Mouse (Mus musculus): ENCODE data around the gene Cdkal1.

Cdkal1 gene

DNA sequence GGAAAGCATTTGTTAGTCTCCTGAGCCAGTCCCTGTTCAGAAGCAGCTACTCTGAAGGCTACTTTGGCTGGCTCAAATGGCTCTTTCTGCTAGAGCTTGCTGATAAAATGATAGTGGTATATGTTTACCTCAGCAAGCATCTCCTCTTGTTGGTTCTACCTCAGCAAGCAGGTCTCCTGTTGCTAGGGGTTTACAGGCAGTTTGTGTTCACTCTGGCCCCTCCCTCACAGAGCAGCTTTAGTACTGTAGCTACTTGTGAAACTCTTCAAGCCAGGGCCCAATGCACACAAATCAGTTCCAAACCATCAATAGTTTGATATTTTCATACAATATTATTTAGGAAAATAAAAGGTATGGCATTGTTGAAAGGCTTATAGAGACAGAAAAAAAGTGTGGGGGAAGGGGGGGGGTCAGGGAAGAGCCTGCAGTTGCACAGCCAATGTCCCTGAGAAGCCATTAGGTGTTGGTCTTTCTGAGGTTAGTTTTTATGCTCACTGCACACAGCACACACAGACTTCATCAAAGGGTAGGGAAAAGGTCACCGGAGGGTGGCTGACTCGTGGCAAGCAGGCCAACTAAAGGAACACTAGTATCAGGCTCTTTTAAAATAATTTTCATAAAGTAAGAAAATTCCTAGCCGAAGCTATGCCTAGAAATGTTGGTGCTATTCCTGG is 499.9 kb downstream of the Cdkal1 start:
- no peak for DNase-seq (ENCODE audit: low spot score in 2 of 2)

- DNase-seq (ENCODE audit: low spot score in 2 of 2), result no peak
Observed at GRCm38 (mm10) chr13:29354943-29355342, 500.5 kb downstream of the Cdkal1 start.

DNA sequence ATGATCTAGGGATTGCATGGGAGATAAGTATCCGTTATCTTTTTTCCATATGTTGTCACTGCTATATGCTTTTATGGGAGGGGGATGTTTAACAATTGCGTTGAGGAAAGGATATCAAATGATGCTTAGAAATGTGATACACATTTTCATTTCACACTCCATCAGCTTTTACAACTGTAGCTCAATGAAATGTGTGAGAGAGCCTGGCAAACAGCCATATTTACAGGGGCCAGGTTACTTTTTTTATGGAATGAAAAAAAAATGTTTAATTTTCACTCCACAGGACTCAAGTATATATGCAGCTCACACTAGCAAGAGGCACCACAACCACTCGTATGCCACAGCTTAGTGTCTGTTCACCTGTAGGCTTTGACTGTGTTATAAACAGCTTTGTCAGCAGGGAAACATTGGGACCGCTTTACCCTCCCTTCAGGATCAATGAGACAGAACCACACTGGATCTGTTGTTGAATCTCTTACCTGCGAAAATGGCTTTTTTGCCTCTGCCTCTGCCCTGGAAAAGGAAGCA is 501.5 kb downstream of the Cdkal1 start:
- no peak for DNase-seq (ENCODE audit: low spot score in 2 of 2)

DNA sequence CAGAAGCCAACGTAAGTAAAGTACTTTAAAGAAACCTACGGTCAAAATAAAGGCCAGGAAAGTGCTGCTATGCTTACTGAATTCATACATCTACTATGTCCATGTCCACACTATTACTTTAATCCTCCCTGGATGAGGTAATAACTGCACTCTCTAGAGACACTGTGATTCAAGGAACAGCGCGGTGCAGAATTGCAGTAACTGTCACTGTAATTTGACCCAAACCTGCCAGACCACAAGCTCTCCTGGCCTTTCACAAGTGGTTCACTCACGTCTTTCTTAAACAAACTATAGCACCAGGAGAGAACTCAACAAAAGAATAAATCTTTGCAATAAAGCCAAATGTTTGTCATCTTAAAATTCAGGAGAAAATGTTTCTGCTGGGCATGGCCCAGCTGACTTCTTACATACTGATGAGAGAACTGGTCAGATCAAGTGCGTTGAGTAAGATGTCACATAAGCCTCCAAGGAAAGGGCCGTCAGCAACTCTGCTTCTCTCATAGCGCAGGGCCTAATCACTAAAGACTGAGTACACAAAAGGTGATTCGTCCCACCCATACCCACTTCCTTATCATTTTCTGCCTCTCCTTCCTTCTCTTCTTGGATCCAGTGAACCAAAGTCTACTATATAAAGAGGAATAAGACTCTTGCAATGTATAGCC is 504.3 kb downstream of the Cdkal1 start:
- no peak for DNase-seq (ENCODE audit: low spot score in 2 of 2)

DNA sequence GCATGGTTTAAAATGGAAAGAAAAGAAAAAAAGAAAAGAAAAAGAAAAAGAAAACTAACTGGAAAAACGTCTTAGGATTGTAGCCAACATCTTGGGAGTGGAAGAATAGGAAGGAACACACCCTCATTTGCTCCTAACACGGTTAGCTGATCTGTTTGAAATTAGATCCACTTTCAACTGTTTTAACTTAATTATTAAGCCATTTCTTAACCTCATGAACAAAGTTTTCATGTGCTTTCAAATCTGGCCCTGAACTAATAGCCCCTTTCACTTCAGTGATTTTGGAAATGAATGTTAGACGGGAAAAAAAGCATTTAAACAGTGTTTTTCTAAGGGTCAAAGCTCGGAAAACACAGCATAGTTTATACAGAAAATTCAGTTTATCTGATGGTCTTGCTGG is 505.5 kb downstream of the Cdkal1 start:
- DNase-seq (ENCODE audit: low spot score in 2 of 2), result no peak

DNA sequence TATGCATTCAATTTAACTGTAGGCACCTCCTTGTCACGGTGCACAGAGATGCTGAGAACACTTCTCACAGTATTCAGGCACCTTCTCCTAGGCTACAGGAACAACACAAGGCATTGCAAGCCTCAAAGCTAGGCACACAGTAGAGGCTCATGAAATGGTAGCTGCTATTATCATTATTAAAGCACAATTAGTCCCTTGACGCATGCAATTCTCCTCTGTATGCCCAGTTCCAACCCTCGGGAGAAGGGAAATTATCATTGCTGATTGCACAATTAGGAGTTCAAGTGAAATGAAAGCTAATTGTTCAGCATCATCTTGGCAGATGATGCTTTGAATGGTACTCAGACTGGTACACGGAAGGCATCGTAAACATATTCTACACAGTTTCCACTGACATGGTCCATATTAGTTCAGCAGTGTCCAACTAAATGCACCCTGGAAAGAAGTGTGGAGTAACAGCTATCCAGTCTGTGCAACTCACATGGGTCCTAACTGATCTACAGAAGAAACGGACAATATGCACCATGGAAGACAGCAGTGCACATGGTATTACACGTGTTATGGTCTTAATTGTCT is 506.0 kb downstream of the Cdkal1 start:
- no peak for DNase-seq (ENCODE audit: low spot score in 2 of 2)

GRCm38 (mm10) chr13:29348331-29348730 is 507.1 kb downstream of the Cdkal1 start:
- no peak for DNase-seq (ENCODE audit: low spot score in 2 of 2)

- DNase-seq (ENCODE audit: low spot score in 2 of 2), result no peak
Observed at GRCm38 (mm10) chr13:29332640-29333412, 522.6 kb downstream of the Cdkal1 start.

DNA sequence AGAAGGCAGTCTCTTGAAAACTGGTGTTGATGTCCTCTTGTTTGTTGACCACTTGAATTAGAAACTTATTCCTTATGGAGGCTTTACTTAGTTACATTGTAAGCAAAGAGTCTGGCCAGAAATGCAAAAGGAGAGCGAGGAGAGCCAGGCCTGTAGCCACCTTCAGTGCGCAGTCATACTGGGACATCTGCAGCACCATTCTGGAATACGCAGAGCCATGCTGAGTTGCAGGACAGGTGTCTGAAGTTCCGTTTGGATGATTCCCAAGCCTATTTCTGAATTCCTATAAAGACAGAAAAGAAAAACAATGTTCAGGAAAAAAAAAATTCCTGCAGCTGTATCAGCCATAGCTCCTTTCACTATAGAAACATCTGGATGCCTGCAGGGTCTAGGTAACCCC is 529.5 kb downstream of the Cdkal1 start:
- DNase-seq (ENCODE audit: low spot score in 2 of 2), result no peak

DNA sequence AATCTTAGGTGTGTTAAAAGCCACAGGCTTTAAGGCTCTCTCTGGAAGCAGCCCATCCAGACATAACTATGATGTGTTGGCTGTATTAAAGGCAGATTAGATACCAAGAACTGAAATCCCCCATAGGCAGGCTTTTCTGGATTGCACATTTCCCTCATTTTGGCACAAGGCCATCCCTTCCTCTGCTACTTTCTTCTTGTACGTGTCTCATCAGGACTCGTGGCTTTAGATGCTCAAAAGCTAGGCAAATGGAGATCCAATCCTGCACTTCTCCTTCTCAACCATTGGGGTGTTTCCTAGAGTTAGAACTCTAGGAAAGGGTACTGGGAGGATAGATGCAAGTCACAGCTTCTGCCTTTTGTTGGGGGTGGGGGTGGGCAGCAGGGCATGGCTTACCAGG is 535.1 kb downstream of the Cdkal1 start:
- no peak for DNase-seq (ENCODE audit: low spot score in 2 of 2)

DNA sequence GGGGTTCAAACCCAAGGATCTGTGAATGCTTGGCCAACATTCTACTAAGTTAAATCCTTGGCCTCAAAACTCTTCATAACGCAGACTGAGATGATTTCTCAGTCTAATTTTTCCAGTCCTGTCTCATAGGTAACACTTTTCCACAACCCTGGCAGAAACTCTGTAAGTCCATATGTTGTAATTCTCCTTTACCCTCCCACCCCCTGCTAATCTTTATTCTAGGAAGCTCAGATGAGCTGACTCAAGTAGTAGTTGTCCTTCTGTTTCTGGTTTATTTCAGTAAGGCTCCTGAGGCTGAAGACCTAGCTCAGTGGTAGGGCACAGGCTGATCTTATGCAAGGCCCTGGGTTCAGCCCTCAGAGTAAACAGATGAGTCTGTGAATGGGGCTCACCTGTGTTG is 537.8 kb downstream of the Cdkal1 start:
- DNase-seq (ENCODE audit: low spot score in 2 of 2), result no peak

DNA sequence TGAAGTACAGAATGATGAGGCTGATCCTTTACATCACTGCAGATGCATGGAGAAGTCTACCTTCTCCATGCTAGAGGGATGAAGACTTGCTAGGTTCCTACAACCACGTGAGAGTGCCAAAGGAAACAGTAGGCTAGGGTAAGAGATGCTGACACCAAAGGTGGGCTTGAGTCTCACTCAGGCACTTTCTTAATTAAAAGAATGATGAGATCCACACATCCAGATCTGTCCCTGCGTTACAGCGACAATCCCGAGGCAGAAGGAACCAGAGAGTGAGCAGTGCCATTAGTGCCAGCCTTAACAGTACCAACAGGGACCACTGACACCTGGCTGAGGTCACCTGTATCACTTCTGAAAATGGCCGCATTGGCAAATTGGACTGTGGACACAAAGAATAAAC is 539.2 kb downstream of the Cdkal1 start:
- no peak for DNase-seq (ENCODE audit: low spot score in 2 of 2)

- DNase-seq (ENCODE audit: low spot score in 2 of 2), result no peak
Observed at GRCm38 (mm10) chr13:29312026-29312425, 543.4 kb downstream of the Cdkal1 start.

- no peak for DNase-seq (ENCODE audit: low spot score in 2 of 2)
Observed at GRCm38 (mm10) chr13:29307420-29307819, 548.1 kb downstream of the Cdkal1 start.

- no peak for DNase-seq (ENCODE audit: low spot score in 2 of 2)
Observed at GRCm38 (mm10) chr13:29292608-29293240, 562.8 kb downstream of the Cdkal1 start.

DNA sequence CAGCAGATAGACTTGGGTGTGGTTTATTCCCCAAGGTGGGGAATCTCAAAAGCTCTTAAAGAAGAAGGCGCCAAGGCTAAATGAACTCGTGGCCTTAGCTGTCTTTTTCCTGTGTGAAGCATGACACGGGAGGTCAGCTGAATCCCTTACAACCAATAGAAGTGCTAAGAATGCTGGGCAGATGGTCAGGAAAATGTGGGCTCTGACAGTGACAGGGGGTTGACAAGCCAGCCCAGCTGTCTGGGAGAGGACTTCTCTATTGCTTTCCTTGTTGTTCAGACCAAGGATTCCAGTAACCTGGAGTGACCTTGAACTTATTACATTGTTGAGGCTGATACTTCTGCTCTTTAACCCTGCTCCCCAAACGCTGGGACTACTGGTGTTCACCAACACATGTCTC is 564.9 kb downstream of the Cdkal1 start:
- no peak for DNase-seq (ENCODE audit: low spot score in 2 of 2)

DNA sequence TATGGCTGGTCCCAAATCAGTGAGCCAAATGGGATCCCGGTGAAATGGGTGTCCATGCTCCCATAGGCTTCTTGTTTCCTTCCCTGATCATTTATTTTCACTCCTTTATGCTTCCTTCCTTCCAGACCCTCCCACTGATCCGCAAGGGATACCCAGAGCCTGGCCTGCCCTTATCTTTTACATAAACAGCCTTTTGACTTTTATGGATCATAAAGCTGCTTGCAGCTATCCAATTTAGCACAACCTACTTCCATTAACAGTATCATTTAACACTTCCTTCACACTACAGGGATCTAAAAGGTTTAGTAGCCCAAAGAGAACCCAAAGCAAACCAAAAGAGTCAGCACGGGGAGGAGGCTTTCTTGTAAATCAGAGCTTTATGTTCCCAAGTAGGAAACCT is 570.4 kb downstream of the Cdkal1 start:
- DNase-seq (ENCODE audit: low spot score in 2 of 2), result no peak

DNA sequence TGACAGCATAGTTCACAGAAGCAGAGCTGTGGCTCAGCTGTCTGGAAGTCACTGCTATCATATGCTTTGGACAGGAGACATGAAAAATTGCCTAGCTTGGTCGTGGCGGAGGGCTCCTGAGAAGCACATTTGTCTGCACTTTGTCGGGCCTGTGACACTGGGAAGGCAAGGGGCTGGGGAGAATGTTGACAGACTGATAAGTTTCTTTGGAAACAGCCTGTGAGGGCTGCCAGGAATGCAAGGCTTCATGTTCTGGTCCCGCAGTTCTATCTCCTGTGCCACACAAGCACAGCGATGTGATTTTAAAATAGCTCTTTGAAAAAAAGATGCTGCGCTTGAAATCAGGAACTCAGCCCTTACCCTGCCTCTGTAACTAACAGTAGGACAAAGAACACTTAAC is 573.9 kb downstream of the Cdkal1 start:
- DNase-seq (ENCODE audit: low spot score in 2 of 2), result no peak

DNA sequence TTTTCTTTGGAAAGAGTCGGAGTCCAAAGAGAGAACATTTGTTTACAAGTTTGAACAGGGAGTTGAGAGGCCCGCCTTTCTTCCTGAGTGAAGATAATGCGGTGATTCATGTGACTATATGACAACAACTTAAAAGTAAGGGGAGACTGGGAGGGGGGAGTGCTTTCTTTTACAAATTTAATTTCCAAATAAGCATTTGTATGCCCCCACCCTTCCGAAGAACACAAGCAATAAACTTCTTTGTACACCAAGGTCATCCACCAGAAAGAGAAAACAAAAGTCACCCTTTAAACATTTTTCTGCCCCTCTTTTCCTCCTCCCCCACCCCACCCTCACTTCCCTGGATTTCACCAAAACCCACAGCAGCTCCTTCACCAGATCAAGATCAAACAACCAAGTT is 577.3 kb downstream of the Cdkal1 start:
- DNase-seq (ENCODE audit: low spot score in 2 of 2), result no peak

DNA sequence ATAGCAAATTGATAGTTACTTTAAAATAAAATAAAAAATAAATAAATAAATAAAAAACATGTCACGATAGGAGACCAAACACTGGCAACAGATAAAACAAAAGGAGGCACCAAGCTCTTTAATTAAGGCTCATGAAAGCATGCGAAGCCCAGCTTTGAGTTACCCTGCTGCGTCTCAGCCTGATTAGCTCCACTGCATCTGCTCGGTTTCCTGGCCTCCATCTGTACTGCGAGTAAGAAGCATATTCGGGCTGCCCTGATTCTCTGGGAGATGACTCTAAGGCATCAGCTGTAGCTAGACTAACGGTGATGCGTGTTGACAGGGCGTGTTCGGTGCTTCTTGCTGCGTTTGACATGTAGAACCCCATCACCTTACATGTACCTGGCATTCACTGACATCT is 581.2 kb downstream of the Cdkal1 start:
- no peak for DNase-seq (ENCODE audit: low spot score in 2 of 2)

GRCm38 (mm10) chr13:29273693-29274221 is 581.7 kb downstream of the Cdkal1 start:
- DNase-seq (ENCODE audit: low spot score in 2 of 2), result no peak

DNA sequence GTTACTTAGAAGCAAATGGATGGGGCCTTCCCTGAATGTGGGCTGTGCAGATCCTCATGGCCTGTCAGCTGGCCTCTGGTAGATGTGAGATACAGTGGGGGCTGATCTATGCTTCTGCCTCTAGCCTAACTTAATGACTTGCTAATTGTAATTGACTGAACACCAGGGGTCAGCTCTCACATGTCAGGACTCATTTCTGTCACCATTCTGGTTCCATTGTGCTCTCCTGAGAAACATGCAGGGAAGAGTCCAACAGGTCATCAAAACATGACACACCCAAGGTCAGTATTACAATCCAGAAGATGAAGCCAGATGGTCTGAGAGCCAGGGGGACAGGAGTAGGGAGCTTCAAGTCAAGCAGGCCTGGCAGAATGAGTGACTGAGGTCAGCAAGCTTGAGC is 584.0 kb downstream of the Cdkal1 start:
- DNase-seq (ENCODE audit: low spot score in 2 of 2), result no peak

All from thymus, postnatal 10 days (tissue).